Mouse (Mus musculus): ENCODE results near the gene Nfic. TPM values are rescaled to one million over a fixed set of nuclear protein-coding genes. Genes with fewer than 3 reads are reported as not detected.

The Nfic gene
- total RNA-seq, 2 experiments from 2014 or later, result 60.0 to 60.1 TPM

DNA sequence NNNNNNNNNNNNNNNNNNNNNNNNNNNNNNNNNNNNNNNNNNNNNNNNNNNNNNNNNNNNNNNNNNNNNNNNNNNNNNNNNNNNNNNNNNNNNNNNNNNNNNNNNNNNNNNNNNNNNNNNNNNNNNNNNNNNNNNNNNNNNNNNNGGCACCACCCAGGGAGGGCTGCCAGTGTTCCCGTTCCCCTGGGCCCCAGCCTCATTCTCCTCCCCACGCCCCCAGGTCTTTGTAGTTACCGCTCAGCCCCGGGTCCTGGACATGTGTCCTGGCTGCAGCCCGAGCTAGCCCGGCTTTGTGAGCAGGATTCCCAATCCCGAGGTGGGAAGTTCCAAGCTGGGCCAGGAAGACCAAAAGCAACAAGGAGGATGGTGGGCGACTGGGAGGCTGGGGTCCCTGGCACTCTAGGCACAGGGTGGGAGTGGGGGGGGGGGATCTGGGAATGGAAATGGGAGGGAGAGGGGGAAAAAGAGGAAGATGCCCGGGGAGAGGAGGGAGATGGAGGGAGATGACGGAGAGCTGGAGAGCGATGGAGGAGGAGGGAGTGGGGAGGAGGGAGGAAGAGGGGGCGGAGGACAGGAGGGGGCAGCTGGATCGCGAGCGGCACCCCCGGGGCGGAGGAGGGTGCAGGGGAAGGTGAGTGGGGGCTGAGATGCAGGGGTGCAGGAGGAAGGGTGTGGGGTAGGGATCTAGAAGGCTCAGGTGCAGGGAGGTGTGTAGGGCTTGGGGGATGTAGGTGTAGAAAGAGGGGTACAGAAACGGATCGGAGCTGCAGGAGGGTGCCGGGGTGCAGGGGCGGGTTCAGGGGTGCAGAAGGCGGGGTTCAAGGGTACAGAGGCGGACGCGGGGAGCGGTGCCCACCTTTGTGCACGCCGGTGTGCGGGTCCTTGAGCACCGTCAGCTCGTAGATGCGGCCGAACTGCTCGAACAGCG is 26.4 kb upstream of the Nfic start:
- Histone ChIP-seq H3K4me3 (peak overlapping the region; percentile 77), H3K27ac (peak overlapping the region; percentile 99)
- TF ChIP-seq CTCF (conservative IDR thresholded peaks at IDR 0.05), result no peak
- peak in 1 of 2 experiments; percentile 44 for DNase-seq (ENCODE audit: low spot score in 2 of 2)

DNA sequence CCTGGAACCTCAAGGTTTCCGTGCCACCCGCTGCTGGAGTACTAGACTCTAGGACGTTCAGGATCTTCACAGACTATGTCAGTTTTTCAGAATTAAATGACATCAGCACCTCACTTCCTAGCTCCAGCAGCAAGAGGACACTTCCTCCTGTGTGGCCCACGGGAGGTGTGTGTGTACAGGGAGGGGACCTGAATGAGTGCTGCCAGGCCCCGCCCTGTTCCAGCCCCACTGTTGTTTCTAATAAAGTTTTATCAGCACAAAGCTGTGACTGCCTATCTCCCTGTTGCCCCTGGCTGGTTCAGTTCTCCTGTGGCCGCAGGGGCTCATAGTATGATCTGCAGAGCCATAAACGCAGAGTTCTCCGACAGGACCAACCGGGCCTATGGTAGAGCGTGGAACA is 19.0 kb upstream of the Nfic start:
- TF ChIP-seq CTCF (conservative IDR thresholded peaks at IDR 0.05), result no peak
- Histone ChIP-seq H3K4me3 (no peak overlapping the region), H3K27ac (peak overlapping the region; percentile 95)
- no peak for DNase-seq (ENCODE audit: low spot score in 2 of 2)

DNA sequence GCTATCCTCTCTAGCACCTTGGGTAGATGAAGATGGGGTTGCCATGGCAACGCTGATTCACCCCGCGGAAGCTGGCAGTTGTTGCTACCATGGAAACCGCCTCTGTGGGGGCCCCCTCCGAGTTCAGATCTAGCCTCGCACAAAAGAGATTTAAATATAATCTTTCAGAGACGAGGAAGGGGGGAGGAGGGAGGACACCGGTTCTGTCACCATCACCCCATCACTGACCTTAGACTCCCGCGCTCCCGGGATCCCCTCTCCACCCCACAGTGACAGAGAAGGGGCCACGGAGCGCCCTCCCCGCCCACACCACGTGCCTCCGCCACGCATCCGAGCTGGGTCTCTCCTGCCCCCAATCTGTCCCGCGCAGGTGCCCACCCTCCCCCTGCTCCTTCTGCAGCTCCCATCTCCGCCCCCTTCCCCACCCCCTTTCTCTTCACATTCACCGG is 17.6 kb upstream of the Nfic start:
- Histone ChIP-seq H3K27ac (peak overlapping the region; percentile 95), H3K4me3 (peak overlapping the region; percentile 52)
- TF ChIP-seq CTCF (conservative IDR thresholded peaks at IDR 0.05), result no peak
- DNase-seq (ENCODE audit: low spot score in 2 of 2), result peak; percentile 82 to 93

DNA sequence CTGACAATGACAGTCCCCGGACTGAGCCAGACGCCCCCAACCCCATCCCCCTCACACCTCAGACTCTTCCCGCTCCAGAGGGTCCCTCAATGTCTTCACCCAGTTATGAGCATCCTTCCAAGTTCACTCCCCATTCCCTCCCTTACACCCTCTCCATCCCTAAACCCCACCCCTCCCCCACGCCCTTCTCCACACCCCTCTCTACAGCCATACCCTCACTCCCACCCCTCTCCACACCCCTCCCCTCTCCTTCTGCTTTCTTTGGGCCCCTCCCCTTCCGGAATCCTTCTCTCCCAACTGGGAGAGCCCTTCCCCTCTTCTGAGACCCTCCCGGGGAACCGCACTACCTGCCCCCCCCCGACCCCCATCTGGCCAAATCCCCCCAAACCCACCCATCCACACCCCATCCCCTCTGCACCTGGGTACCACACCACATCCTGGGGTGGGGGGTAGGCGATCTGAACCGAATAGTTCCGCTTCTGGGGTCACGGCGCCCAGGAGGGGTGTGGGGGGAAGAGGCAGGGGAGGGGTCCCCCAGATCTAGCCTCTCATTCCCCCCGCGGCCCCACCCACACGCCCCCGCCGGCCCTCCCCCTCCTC is 17.1 kb upstream of the Nfic start:
- H3K27ac ChIP-seq, result peak overlapping the region; percentile 95
- TF ChIP-seq CTCF (conservative IDR thresholded peaks at IDR 0.05), result no peak
- no peak for DNase-seq (ENCODE audit: low spot score in 2 of 2)
- peak overlapping the region; percentile 52 for H3K4me3 ChIP-seq

DNA sequence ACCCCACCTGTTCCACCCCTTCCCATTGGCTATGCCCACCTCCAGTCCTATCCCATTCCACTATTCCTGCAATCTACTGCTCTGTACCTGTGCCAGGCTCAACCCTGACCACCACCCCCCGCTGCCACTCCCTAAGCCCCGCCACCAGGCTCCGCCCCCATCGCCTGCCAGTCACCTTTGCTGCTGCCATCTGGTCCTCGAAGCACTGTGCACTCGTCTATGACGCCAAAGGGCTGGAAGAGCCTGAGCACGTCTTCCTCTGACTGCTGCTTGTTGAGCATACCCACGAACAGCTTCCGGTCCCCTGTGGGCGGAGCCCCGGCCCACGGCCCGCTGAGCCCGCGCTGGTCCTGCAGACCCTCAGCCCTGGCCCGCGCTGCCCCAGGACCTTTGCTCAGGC is 15.0 kb upstream of the Nfic start:
- Histone ChIP-seq H3K27ac (peak overlapping the region; percentile 95), H3K4me3 (no peak overlapping the region)
- DNase-seq (ENCODE audit: low spot score in 2 of 2), result peak in 1 of 2 experiments; percentile 65
- TF ChIP-seq CTCF (conservative IDR thresholded peaks at IDR 0.05), result no peak

DNA sequence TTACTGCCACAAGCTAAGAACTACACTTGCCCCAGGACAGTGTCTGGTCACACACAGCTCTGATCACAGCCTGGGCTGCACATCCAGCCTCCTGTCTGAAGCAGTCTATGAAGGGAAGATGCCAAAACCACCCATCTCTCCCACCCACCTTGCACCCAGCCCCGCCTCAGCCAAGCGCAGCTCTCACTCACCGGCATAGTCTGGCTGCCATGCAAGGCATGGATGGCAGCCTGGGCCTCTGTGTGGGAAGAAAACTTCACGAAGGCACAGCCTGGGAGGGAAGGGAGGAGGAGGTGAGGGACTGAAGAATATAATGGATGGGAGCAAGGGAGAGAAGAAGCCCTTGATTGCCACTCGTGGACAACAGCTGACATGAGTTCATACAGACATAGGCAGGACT is 13.8 kb upstream of the Nfic start:
- peak in 1 of 2 experiments; percentile 61 for DNase-seq (ENCODE audit: low spot score in 2 of 2)
- peak overlapping the region; percentile 95; the same call in 1 of the 2 replicates for H3K27ac ChIP-seq
- no peak overlapping the region for H3K4me3 ChIP-seq
- no peak for TF ChIP-seq CTCF (conservative IDR thresholded peaks at IDR 0.05)

DNA sequence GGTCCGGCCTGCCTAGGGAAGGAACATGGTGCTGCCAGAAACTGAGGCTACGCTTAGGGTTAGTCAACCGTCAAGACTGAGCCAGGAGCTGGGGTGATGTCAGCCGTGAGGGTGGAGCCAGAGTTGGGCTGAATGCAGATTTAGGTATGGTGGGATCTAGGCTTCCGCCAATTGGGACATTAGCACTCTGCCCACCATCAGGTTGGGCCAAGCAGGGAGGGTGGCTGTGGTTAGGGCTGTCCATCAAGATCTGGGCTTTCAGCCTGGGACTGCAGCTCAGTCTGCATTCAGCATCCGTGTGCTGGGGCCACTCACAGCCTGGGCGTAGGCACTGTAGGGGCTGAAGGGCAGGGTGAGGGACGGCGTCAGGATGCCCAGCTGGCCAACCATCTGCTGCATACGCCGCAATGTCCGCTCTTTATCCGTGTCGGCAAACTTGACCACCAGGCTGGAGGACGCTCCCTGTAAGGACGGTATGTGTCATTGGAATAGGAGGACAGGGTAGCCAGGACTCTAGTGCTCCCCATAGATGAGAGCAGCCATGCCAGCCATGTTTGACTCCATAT is 12.3 kb upstream of the Nfic start:
- no peak for TF ChIP-seq CTCF (conservative IDR thresholded peaks at IDR 0.05)
- DNase-seq (ENCODE audit: low spot score in 2 of 2), result no peak
- H3K27ac ChIP-seq, result no peak overlapping the region
- no peak overlapping the region for H3K4me3 ChIP-seq

DNA sequence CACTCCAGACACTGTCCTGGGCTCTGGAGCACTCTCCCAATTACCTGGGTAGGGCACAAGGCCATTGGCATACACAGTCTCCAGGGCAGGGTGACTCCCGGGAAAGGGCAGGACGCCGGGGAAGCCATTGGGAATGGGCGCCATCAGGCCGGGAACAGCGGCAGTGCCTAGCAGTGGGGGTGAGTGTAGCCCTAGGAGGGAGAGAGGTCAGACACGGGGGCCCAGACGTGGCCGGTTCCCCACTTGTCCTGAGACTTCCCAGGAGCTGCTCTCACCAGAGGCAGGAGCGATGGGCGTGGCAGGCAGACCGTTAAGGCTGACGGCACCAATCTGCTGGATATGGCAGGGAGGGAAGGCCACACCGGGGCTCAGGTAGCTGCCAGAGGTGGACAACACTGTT is 11.4 kb upstream of the Nfic start:
- TF ChIP-seq CTCF (conservative IDR thresholded peaks at IDR 0.05), result no peak
- Histone ChIP-seq H3K4me3 (no peak overlapping the region), H3K27ac (peak overlapping the region; percentile 18; the same call in 1 of the 2 replicates)
- no peak for DNase-seq (ENCODE audit: low spot score in 2 of 2)

DNA sequence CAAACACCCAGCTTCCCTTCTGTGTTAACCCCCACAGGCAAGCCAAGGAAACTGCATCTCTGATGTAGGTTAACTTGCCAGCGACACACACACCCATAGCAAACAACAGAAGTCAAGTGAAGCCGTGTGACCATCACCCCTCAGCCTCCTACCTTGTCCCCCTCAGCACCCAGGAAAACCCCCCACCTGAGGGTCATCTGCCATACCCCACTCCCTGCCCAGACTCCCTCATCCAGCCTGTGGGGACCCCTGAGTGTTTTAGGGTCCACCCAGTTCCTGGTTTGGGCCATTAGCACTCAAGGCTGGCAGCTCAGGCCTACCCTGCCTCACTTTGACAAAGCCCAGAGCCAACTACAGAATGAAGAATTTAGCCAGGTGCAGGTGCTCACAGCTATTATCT is 10.6 kb upstream of the Nfic start:
- no peak for DNase-seq (ENCODE audit: low spot score in 2 of 2)
- H3K4me3 ChIP-seq, result no peak overlapping the region
- TF ChIP-seq CTCF (conservative IDR thresholded peaks at IDR 0.05), result no peak; the same call in 1 of the 2 replicates

DNA sequence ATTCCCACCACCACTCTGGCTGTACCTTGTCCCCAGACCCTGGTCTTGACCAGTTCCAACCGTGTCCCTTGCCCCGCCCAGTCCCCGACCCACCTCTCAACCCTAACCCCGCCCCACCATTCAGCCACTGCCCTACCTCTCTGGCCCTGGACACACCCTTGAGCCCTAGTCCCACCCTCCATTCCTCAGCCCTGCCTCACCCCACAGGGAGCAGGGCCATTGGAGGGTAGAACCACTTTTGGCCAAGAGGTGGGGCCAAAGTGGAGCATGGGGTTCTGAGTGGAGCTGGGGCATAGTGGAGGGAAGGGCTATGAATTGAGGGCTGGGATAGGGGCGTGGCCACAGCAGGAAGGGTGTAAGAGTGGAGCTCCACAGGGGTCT is 9.8 kb upstream of the Nfic start:
- no peak for TF ChIP-seq CTCF (conservative IDR thresholded peaks at IDR 0.05)
- DNase-seq (ENCODE audit: low spot score in 2 of 2), result no peak
- Histone ChIP-seq H3K4me3 (no peak overlapping the region), H3K27ac (no peak overlapping the region)

More for the DNA sequence above, 10.6 kb upstream of the Nfic start:
- no peak overlapping the region for H3K27ac ChIP-seq

DNA sequence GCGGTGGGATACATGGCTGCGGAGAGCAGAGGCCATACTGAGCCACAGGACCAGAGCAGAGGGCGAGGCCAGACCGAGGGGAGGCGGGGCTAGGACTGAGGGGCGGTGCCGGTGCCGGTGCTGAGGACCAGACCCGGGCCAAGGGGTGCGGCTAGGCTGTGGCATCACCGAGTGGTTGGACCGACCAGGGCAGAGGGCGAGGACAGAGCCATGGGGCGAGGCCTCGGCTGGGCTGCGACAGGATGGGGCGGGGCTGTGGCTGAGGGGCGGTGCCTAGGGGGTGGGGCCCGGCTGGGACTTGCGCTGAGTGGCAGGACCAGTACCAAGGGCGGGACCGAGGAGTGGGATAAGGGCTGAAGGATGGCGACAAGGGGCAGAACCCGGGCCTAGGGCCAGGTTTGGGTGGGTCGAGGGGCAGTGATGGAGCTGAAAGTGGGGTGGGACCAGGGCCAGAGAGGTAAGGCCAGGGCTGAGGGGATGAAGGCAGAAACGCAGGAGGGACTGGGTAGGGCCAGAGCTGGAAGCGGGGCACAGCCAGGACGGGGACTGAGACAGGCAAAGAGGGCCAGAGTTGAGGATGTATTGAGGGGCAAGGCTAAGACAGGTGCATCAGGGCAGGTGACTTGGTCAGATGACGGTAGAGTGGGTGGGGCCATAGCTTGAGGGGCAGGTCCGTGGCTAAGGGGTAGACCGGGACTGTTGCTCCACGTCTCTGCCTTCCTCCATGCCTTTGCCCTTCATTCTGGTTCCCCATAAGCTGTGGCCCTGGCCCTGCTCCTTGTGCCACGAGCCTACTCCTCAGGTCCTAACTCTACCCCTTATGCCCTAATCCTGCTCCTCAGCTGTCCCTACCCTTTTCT is 9.2 kb upstream of the Nfic start:
- no peak for TF ChIP-seq CTCF (conservative IDR thresholded peaks at IDR 0.05)
- H3K4me3 ChIP-seq, result no peak overlapping the region; the same call in 1 of the 2 replicates

DNA sequence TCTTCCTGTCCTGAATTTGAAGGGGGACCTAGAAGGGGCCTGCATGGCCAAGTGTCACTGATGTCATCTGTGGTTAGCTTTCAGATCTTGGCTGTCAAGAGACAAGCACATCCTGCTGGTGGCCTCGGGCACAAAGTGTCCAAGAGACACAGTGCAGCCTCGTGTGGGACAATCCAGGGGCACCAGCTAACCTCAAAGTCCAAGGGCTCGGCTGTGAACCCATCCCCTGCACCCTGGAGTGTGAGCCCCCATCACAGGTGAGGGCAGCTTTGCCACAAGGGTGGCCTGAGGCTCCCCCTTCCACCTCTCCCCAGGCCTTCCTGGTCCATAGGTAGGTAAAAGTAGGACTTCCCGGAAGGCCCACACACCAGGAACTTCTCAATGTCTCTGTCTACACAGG is 8.1 kb upstream of the Nfic start:
- TF ChIP-seq CTCF (conservative IDR thresholded peaks at IDR 0.05), result no peak
- DNase-seq (ENCODE audit: low spot score in 2 of 2), result peak in 1 of 2 experiments; percentile 9

More for the DNA sequence above, 9.2 kb upstream of the Nfic start:
- H3K27ac ChIP-seq, result no peak overlapping the region
- DNase-seq (ENCODE audit: low spot score in 2 of 2), result peak in 1 of 2 experiments; percentile 25

More for the DNA sequence above, 8.1 kb upstream of the Nfic start:
- Histone ChIP-seq H3K27ac (no peak overlapping the region), H3K4me3 (no peak overlapping the region)
